Mouse (Mus musculus) myocyte (in vitro differentiated cells): ENCODE results near the gene Stat6. TPM values are rescaled to one million over a fixed set of nuclear protein-coding genes. Genes with fewer than 3 reads are reported as not detected.

Experiments used
- H3K27me3 ChIP-seq: one replicate; pipeline ENCODE4 v1.6.1; 2011; ENCODE audit not compliant: control insufficient read depth, insufficient read depth, insufficient read length
- H3K36me3 ChIP-seq: one replicate; pipeline ENCODE4 v1.6.1; 2011; ENCODE audit not compliant: control insufficient read depth, insufficient read depth
- H3K4me2 ChIP-seq: one replicate; pipeline ENCODE4 v1.6.1; 2011; ENCODE audit warnings: low read depth, control low read depth
- H3K4me3 ChIP-seq: one replicate; pipeline ENCODE4 v1.5.1; 2011; ENCODE audit warnings: mild to moderate bottlenecking, control low read depth, moderate library complexity
- H3K79me2 ChIP-seq: one replicate; pipeline ENCODE4 v1.6.1; 2011; ENCODE audit not compliant: control insufficient read depth, insufficient read depth
- H3ac ChIP-seq: one replicate; pipeline ENCODE4 v1.6.1; 2011; ENCODE audit not compliant: control insufficient read depth, insufficient read length
- CEBPB ChIP-seq: IDR thresholded peaks from 2 replicates; pipeline ENCODE4 v1.6.1; 2011; ENCODE audit warnings: mild to moderate bottlenecking, moderate library complexity; ENCODE audit not compliant: poor library complexity, insufficient read depth, severe bottlenecking
- E2F4 ChIP-seq: IDR thresholded peaks from one replicate; pipeline ENCODE4 v1.6.1; 2011; ENCODE audit warnings: mild to moderate bottlenecking, control low read depth, moderate library complexity; ENCODE audit not compliant: insufficient read depth
- MAX ChIP-seq: IDR thresholded peaks from one replicate; pipeline ENCODE4 v1.6.1; 2011; ENCODE audit warnings: low read depth, mild to moderate bottlenecking, control low read depth
- MYOD1 ChIP-seq, 3 experiments: IDR thresholded peaks; one replicate each; pipeline ENCODE4 v1.6.1; 2011; ENCODE audit warnings: control low read depth in 2 of 3, low read depth in 2 of 3, mild to moderate bottlenecking in 2 of 3, moderate library complexity in 1 of 3; ENCODE audit not compliant: insufficient read length in 2 of 3, control insufficient read depth in 1 of 3
- MYOG ChIP-seq, 3 experiments: IDR thresholded peaks; one replicate each; pipeline ENCODE4 v1.6.1; 2011; ENCODE audit warnings: control low read depth in 2 of 3, low read depth in 2 of 3, mild to moderate bottlenecking in 2 of 3; ENCODE audit not compliant: insufficient read length in 2 of 3, control insufficient read depth in 1 of 3, insufficient read depth in 1 of 3
- POLR2A ChIP-seq: IDR thresholded peaks from one replicate; pipeline ENCODE4 v1.6.1; 2011; ENCODE audit warnings: low read depth, mild to moderate bottlenecking, control low read depth, moderate library complexity; ENCODE audit not compliant: insufficient read length
- POLR2AphosphoS2 ChIP-seq: IDR thresholded peaks from one replicate; pipeline ENCODE4 v1.6.1; 2011; ENCODE audit warnings: low read depth, control low read depth; ENCODE audit not compliant: insufficient read length
- REST ChIP-seq: IDR thresholded peaks from one replicate; pipeline ENCODE4 v1.6.1; 2011; ENCODE audit warnings: mild to moderate bottlenecking, control low read depth, moderate library complexity; ENCODE audit not compliant: insufficient read depth, insufficient read length
- SRF ChIP-seq: IDR thresholded peaks from one replicate; pipeline ENCODE4 v1.6.1; 2011; ENCODE audit warnings: low read depth; ENCODE audit not compliant: control insufficient read depth, insufficient read length
- TCF12 ChIP-seq: IDR thresholded peaks from one replicate; pipeline ENCODE4 v1.6.1; 2011; ENCODE audit warnings: mild to moderate bottlenecking, control low read depth; ENCODE audit not compliant: poor library complexity, insufficient read depth, severe bottlenecking
- TCF3 ChIP-seq: IDR thresholded peaks from one replicate; pipeline ENCODE4 v1.6.1; 2011; ENCODE audit warnings: low read depth, control low read depth; ENCODE audit not compliant: insufficient read length
- USF1 ChIP-seq: IDR thresholded peaks from one replicate; pipeline ENCODE4 v1.6.1; 2011; ENCODE audit warnings: low read depth, mild to moderate bottlenecking, control low read depth, moderate library complexity
- polyA plus RNA-seq: library from polyadenylated mRNA; unstranded; fragments of >200 nt; fragmentation: generic; extraction: Trizol; gene quantifications from one replicate; pipeline ENCODE4 v1.2.1, GENCODE M21; 2012; ENCODE audit warnings: missing spikeins

Stat6 gene
- polyA plus RNA-seq, 1 experiment = 0.26 TPM

GRCm38 (mm10) chr10:127691053-127691452 is 48.3 kb downstream of the Stat6 start:
- TF ChIP-seq CEBPB (no peak), MYOG (IDR thresholded peaks at IDR 0.05; ENCODE audit: control insufficient read depth in 1 of 3, insufficient read depth in 1 of 3, insufficient read length in 2 of 3, low read depth in 2 of 3) (no peak), POLR2AphosphoS2 (no peak)
- Histone ChIP-seq H3K79me2 (no peaks in the 10 kb centered on the region), H3K27me3 (no peaks in the 10 kb centered on the region), H3ac (no peak overlapping the region), H3K4me3 (no peak overlapping the region), H3K4me2 (no peak overlapping the region), H3K36me3 (peaks cover 4% of the 10 kb centered on the region)

- Histone ChIP-seq H3K79me2 (no peaks in the 10 kb centered on the region), H3K36me3 (peaks cover 4% of the 10 kb centered on the region), H3K4me2 (no peak overlapping the region), H3K27me3 (no peaks in the 10 kb centered on the region), H3ac (no peak overlapping the region), H3K4me3 (no peak overlapping the region)
- peak; percentile 15 for TF ChIP-seq USF1
- TF ChIP-seq POLR2A = no peak
These were observed 51.9 kb downstream of the Stat6 start for GRCm38 (mm10) chr10:127694636-127695035.

- Histone ChIP-seq H3K4me2 (no peak overlapping the region), H3K36me3 (peaks cover 4% of the 10 kb centered on the region)
- TF ChIP-seq MYOD1 (IDR thresholded peaks at IDR 0.05; ENCODE audit: control insufficient read depth in 1 of 3, insufficient read length in 2 of 3, low read depth in 2 of 3) = no peak
- TF ChIP-seq TCF3 = no peak
- TF ChIP-seq SRF = no peak
- TF ChIP-seq POLR2AphosphoS2 = no peak
- no peak for TF ChIP-seq MYOG (IDR thresholded peaks at IDR 0.05; ENCODE audit: control insufficient read depth in 1 of 3, insufficient read depth in 1 of 3, insufficient read length in 2 of 3, low read depth in 2 of 3)
- TF ChIP-seq CEBPB = no peak
- no peak for TF ChIP-seq USF1
- no peak for TF ChIP-seq TCF12
- no peak for TF ChIP-seq POLR2A
- no peak for TF ChIP-seq REST
- TF ChIP-seq E2F4 = no peak
- no peak for TF ChIP-seq MAX
These were observed 53.0 kb downstream of the Stat6 start for GRCm38 (mm10) chr10:127695775-127696174.

GRCm38 (mm10) chr10:127698966-127699365 is 56.2 kb downstream of the Stat6 start:
- Histone ChIP-seq H3K27me3 (no peaks in the 10 kb centered on the region), H3ac (no peak overlapping the region), H3K4me2 (no peak overlapping the region), H3K79me2 (no peaks in the 10 kb centered on the region), H3K4me3 (no peak overlapping the region), H3K36me3 (peaks cover 4% of the 10 kb centered on the region)
- TF ChIP-seq POLR2A = no peak

More at GRCm38 (mm10) chr10:127695775-127696174, 53.0 kb downstream of the Stat6 start:
- Histone ChIP-seq H3K27me3 (no peaks in the 10 kb centered on the region), H3ac (no peak overlapping the region), H3K79me2 (no peaks in the 10 kb centered on the region), H3K4me3 (no peak overlapping the region)

DNA sequence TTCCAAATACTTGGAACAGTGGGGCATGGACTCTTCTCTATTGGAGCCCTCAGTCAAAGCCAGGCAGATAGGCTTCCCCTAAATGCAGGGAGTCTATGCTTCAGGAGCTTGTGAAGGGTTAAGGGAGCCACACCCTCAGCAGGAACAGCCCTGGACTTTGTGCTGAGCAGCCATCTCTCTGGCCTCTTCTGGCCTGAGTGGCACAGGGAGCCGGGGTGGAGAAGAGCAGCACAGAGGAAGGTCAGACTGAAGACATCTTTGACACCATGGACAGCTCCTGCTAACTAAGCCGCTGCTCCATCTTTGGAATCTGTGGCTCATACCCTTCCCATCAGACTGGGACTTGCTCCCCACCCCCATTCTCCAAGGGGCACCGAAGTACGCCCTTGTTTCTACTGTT is 60.5 kb downstream of the Stat6 start:
- TF ChIP-seq REST (peak; percentile 90), POLR2A (no peak)
- Histone ChIP-seq H3ac (no peak overlapping the region), H3K4me3 (no peak overlapping the region), H3K36me3 (no peaks in the 10 kb centered on the region), H3K79me2 (no peaks in the 10 kb centered on the region), H3K27me3 (no peaks in the 10 kb centered on the region), H3K4me2 (no peak overlapping the region)

DNA sequence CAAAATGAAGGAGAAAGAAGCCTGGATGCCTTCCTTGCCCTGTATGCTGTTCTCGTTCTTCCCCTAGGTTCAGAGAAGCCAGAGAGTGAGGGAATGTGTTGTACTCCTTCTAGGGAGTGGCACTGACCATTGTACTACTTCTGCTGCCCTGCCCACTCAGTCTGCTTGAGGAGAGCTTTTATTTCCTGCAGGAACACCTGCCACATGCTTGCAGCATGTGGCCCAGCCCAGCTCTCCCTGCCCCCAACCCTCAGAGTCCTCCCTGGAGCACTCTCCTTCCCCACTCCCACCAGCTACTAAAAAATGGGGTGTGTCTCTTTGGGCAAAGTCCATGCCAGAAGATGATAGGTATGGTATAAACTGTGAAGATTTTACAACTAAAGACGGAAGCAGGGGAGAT is 61.5 kb downstream of the Stat6 start:
- Histone ChIP-seq H3K79me2 (no peaks in the 10 kb centered on the region), H3K36me3 (no peaks in the 10 kb centered on the region), H3ac (no peak overlapping the region), H3K4me3 (no peak overlapping the region), H3K4me2 (no peak overlapping the region), H3K27me3 (no peaks in the 10 kb centered on the region)
- TF ChIP-seq MYOG (IDR thresholded peaks at IDR 0.05; ENCODE audit: control insufficient read depth in 1 of 3, insufficient read depth in 1 of 3, insufficient read length in 2 of 3, low read depth in 2 of 3) = peak in 1 of 3 experiments; percentile 49
- TF ChIP-seq MYOD1 (IDR thresholded peaks at IDR 0.05; ENCODE audit: control insufficient read depth in 1 of 3, insufficient read length in 2 of 3, low read depth in 2 of 3) = peak in 1 of 3 experiments; percentile 72
- TF ChIP-seq E2F4 = no peak
- TF ChIP-seq TCF3 = no peak
